Mouse (Mus musculus): ENCODE measurements around the gene Cybrd1.

Cybrd1 gene

DNA sequence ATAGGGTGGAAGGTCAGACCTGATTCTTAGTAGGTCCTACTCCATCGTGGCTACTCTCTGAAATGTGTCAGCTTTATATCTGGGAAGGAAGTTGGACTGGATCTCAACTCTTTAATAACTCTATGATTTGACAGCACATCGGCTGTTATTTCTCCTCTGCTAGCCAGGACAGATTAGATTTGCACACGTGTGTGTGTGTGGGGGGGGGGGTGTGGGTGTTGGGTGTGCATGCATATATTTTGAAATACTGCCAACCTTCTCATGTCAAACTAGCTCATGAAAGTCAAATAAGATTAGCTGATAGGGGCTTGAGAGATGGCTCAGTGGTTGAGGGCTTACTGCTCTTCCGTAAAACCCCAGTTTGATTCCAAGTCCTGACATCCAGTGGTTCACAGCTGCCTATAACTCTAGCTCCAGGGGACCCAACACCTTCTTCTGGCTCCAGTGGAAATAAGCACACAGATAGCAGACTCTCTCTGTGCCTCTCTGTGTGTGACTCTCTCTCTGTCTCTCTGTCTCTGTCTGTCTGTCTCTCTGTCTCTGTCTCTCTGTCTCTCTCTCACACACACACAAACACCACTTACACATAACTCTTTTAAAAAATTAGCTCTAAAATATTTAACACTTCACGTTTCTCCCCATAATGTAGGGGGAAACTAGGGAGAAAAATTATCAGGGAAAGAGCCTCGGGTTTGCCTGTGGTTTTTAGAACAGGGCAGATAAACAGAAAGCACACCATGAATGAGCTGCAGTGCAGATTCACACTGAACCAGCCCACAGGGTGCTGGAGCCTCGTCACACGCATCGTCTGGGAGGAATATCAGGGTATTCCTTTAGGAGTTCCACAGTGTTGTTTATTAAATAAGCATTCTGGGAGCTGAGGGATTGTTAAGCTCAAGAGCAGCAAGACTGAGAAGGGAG, 58.9 kb downstream of the Cybrd1 start:
- DNase-seq (ENCODE audit: low spot score) = no peak

DNA sequence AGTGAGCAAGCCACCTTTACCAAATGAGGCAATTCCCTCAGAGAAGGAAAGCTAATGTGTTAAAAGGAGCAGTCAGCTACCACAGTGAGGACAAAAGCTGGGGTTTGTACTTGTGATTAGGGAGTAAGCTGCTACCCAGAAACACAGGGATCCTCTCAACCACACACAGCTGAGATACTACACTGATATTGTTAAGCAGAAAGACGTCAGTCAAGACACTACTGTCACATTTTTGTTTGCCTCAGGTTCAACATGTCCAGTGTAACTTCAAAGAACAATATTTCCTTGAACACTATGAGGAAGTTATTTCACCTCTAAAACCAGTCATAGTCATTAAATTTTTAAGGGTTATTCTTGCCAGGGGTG, 59.5 kb downstream of the Cybrd1 start:
- no peak for DNase-seq (ENCODE audit: low spot score)

DNA sequence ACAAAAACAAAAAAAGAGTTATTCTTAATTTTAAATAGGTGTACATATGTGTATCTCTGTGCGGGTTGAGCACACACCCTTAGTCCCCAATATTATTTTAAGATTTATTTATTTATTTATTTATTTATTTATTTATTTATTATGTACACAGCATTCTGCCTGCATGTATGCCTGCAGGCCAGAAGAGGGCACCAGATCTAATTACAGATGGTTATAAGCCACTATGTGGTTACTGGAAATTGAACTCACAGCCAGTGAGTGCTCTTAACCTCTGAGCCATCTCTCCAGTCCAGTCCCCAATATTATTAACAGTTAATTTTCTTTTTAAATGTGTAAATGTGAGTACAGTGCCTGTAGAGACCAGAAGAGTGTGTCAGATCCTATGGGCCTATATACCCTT, 60.0 kb downstream of the Cybrd1 start:
- DNase-seq (ENCODE audit: low spot score) = no peak

DNA sequence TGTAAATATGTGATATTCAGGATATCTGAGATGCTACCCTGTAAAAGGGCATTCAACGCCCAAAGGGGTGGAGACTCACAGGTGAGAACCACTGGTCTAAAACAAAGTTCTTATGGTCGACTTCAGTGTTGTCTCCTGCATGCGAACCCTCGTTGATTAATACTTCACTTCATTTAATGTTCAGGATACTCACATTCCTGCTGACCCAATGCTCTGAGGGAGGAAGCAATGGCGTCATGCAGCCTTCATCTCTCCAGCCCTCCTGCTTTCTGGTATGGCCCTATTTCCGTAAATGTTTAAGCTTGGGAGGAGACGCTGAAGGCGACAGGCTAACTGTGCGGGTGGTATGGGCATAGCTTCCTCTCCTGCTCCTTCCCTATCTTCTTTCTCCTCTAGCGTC, 62.0 kb downstream of the Cybrd1 start:
- DNase-seq (ENCODE audit: low spot score) = no peak

DNA sequence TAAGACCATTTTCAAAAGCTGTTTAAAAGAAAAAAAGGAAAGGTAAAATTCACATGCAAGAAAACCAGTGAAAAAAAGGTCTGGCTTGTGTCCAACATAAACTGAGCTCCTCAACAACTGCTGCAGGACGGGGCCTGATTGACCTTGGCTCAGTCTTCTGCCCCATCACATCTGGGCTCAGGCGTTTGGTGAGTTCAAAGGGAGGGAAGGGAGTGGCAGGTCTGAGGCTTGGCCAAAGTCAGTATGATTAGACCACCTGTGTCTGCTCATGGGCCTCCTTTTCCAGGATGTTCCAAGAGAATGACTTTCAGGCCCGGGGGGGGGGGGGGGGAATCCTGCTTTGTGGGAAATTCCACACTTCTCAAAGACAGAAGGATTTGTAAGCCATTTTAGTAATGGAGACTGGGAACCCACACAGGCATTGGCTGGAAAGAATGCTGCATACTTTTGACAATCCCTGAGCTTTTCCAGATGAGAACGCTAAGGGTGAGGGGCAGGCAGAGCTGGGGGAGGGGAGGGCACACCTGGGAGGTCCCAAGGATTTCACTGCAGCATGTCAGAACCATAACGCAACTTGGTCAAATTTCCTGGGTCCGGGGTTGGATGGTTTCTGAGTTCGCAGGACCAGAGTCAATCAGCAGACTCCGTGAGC, 63.0 kb downstream of the Cybrd1 start:
- DNase-seq (ENCODE audit: low spot score) = no peak

DNA sequence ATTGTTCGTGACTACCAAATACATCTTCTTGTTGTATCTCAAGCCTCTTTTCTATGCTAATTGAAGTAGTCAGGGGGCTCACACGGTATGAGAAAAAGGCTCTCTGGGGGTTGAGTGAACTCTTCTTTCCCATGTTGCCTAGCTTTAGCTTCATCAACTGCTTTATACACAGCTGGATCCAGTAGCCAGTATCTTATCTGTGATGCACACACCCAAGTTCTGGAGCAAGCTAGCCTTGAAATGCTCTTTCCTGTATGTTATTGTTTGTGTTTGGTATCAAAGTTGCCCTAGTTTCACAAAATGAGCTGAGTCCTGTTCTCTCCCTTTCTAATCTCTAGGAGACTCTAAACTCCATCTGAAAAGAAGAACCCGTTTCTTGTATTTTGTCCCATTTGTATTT, 70.2 kb downstream of the Cybrd1 start:
- no peak for DNase-seq (ENCODE audit: low spot score)

DNA sequence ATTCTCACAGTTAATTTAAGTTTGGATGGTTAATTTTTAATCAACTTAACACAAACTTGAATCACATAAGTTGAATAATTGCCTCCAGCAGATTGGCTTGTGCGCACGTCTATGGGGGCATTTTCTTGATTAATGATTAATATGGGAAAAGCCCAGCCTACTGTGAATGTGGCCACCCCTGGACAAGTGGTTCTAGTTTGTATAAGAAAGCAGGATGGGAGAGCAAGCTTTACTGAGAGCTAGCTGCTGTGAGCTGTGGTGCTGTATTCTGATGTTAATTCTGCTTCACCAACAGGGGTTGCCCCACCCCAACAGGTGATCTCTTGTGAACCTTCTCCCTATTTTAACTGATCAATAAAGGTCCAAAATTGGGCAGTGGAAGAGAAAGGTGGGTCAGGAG, 71.1 kb downstream of the Cybrd1 start:
- DNase-seq (ENCODE audit: low spot score) = no peak

DNA sequence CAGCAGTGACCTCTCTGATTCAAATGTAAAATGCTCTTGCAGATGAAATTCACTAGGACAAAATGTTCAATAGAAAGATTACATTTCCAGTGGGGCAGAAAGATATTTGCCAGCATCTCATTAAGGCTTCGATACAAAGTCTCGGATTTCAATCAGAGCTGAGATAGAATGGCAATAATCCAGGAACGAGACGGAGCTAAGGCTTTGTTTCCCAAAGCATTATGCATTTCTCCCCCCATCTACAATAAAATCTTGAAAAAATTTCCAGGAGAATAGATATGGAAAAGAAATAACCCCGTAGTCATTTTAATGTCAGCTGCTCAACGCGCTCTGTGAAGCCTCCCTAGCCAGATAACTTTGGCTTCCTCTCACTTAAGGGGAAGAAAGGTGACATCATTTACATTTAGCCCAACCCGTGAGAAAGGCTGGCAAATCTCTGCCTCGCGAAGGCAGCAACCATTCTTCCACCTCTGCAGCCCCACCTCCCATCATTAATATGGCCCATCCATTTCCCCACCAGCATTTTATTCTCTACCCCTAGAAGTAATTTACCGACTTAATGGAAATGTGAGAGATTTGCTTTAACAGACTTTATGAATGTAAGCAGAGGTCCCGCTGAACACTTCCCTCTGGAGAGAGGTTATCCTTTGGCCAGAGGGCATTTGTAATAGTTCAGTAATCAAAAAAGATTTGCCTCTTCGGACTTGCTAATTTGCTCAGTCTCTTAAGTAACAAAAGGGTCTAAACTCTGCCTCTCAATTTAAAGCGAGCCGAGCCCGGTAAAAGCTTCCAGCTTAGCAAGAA, 73.9 kb downstream of the Cybrd1 start:
- no peak for DNase-seq (ENCODE audit: low spot score)

DNA sequence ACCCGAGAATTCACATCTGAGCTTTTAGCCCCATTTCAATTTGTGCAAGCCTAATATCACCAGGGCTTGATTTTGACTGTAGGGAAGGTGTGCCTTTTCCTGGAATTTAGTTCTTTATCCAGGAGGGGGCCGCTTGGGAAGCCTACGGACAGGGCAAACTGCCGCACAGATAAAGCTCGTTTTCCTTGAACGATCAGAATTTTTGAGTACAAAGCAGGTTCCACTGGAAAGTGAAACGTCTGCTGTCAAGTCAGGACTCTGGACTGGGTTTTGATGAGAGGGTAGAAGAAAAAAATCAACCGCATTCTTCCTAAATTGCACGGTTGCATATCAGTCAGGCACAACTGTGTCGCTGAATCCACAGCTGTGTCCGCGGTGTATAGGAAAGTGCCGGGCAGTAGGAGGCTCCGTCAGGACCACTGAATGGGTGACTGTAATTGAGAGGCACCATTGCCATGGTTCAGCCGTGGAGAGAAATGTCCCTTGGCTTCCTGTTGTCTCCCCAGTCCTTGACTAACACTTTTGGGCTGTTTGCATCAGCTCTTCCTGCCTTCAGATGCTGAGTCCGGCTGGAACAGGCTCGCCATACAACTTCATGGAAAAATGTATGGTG, 74.6 kb downstream of the Cybrd1 start:
- no peak for DNase-seq (ENCODE audit: low spot score)
